Mouse (Mus musculus) gastrocnemius, adult 8-10 months (tissue): ENCODE data around the gene Bsg. TPM values are rescaled to one million over a fixed set of nuclear protein-coding genes. Genes with fewer than 3 reads are reported as not detected.
"Not testable (repeated sequence)": the region's sequence is repeated elsewhere in the genome, so short reads cannot be mapped to it uniquely, and the experiment has no call there.

Experiments used
- DNase-seq, 2 experiments: peaks; one replicate each; pipeline ENCODE4 v3.0.0; 2022; ENCODE audit warnings: low spot score in 2 of 2
- total RNA-seq, 4 experiments: library from RNA; stranded (reverse); gene quantifications; 2 replicates each; pipeline ENCODE4 v1.2.4; 2022

Bsg gene
- total RNA-seq, 4 experiments from 2014 or later = 524 to 920 (median 651) TPM

DNA sequence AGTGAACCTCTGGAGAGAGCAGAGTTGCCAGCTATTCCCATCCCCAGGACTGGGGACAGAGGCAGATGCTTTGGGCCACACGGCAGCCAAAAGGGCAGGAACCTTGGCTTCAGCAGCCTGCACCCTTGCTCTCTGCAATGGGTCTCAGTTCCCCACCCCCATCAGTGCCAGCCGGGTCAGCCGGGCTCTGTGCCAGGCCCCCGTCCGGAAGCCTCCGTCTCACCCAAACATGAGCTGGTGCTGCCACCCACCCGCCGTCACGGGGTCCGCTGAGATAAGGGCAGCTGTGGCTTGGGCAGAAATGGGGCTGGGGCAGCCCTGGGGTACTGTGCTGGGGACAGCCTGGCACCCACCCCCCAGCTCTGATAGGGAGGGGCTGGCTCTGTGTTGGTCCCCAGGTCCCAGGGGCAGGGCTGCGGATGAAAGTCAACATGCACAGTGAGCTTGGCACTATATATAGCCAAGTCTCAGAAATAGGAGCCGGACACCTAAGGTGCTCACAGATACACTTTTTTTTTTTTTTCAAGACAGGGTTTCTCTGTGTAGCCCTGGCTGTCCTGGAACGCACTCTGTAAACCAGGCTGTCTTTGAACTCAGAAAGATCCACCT lies 25.2 kb downstream of the Bsg start:
- DNase-seq = no peak

DNA sequence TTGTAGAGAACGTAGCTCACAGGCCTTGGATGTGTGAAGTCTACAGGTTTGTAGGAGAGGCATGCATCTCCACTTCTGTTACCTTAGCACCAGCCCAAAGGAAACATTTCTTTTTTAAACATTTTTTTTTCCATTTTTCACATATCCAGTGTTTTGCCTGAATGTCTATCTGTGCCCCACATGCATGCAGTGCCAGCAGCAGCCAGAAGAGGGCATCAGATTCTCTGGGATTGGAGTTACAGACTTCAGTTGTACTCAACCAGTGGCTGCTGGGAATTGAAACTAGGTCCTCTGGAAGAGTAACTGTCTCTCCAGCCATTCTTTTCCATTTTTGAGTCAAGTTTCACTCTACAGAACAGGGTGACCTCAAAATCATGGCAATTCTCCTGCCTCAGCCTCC lies 28.2 kb downstream of the Bsg start:
- no peak for DNase-seq

- no peak for DNase-seq
Observed at GRCm38 (mm10) chr10:79733847-79734246, 29.6 kb downstream of the Bsg start.

- no peak for DNase-seq
Observed at GRCm38 (mm10) chr10:79735361-79735760, 31.1 kb downstream of the Bsg start.

DNA sequence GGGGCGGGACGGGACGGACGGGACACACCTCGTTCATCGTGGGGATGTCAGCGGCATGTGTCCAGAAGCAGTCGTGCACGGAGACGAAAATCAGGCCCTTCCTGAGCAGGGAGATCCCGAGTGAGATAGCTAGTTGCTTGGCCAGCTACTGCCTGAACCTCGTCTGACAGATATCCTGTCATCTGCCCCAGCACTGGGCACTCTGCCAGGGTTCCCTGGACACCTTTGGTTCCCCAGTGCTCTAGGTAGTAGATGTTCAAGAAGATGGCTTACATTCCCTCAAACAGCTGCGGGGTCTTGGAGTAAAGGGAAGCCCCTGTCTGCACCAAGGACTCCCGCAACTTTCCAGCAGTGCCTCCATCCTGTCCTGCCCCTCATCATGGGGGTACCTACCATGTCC lies 32.4 kb downstream of the Bsg start:
- DNase-seq = no peak

GRCm38 (mm10) chr10:79738259-79738658 lies 34.0 kb downstream of the Bsg start:
- no peak for DNase-seq

DNA sequence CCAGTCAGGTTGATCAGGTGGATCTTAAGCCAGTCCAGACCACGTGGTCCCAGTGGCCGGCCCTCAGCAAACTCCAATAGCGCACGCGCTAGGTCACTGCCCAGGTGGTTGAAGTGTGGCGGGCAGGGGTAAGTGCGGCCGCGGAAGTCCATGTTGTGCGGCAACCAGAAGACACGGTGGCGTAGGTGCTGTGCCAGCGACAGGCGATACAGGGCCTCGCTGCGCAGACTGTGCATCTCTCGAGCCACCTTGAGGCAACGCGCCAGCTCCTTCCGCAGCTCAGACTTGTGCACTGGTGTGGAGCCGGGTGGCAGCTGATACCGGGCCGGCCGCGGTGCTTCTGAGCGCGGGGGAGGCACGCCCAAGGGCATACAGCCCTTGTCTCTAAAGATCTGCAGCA lies 34.9 kb downstream of the Bsg start:
- no peak for DNase-seq

- no peak for DNase-seq
Observed at GRCm38 (mm10) chr10:79740863-79741262, 36.6 kb downstream of the Bsg start.

- no peak for DNase-seq
Observed at GRCm38 (mm10) chr10:79743161-79743560, 38.9 kb downstream of the Bsg start.

DNA sequence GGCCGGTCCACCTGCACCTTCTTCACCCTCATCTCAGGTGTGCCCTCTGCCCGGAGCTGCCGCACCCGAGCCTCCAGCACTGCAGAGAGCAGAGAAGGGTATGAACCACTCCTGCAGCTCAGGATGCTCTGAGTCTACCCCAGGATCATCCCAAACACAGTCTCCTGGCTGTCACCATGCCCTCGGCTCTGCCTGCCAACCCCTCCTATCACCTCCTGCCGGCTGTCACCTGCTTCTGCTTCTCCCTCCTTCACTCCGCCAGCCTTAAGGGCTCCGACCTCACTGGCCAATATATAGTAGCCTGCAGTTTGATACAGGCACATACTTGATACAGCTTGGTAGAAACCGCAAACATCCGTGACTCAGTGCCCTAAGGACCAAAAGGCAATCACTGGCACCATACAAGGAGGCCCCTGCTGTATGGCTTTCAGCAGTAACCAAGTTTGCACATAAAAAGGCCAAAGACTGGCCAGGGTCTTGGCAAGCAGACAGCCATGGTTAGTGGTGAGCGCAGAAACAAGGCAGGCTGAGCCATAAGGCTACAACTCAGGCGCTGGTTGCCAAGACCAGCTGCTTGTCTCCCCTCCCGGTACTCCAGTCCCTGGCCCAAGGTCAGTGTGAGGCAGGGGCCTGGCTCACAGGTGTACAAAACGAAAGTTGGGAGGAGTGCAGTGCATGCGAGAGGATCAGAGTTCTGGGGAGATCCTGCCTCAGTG lies 39.5 kb downstream of the Bsg start:
- no peak for DNase-seq

- no peak for DNase-seq
Observed at GRCm38 (mm10) chr10:79745411-79745810, 41.1 kb downstream of the Bsg start.

- DNase-seq = peak; percentile 97
Observed at GRCm38 (mm10) chr10:79745898-79746773, 41.8 kb downstream of the Bsg start, which contains the start of gene Polrmt. TSS of gene Polrmt (minus strand) at chr10:79746581.

GRCm38 (mm10) chr10:79746774-79747151 lies 42.5 kb downstream of the Bsg start:
- no peak for DNase-seq

GRCm38 (mm10) chr10:79748496-79748895 lies 44.2 kb downstream of the Bsg start:
- DNase-seq = no peak

GRCm38 (mm10) chr10:79754856-79755516 lies 50.7 kb downstream of the Bsg start, which contains the start of gene Fgf22:
TSS of gene Fgf22 (plus strand) at chr10:79755076.
- peak; percentile 32 to 50 for DNase-seq

GRCm38 (mm10) chr10:79755854-79756253 lies 51.6 kb downstream of the Bsg start:
- no peak for DNase-seq

DNA sequence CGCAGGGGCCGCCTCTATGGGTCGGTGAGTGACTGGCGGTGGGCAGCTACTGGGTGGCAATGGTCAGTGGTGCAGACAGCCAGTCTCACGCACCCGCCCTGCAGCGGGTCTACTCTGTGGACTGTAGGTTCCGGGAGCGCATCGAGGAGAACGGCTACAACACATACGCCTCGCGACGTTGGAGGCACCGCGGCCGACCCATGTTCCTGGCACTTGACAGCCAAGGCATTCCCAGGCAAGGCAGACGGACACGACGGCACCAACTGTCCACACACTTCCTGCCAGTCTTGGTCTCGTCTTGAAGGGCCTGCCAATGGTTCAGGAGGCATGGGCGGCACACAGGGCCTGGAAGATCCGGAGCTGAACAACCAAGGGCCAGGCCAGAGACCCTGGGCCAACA lies 52.4 kb downstream of the Bsg start:
- no peak for DNase-seq

- not testable (repeated sequence) for DNase-seq
Observed at GRCm38 (mm10) chr10:79759675-79760074, 55.4 kb downstream of the Bsg start.

- no peak for DNase-seq
Observed at GRCm38 (mm10) chr10:79760603-79761143, 56.4 kb downstream of the Bsg start.
